Mouse (Mus musculus): ENCODE measurements around the gene Gm49393. TPM values are rescaled to one million over a fixed set of nuclear protein-coding genes. Genes with fewer than 3 reads are reported as not detected.

The Gm49393 gene
- total and polyA plus RNA-seq, 2 experiments from 2014 or later: not detected

- Histone ChIP-seq H3K4me1 (ENCODE audit: insufficient read depth, low read length) (no peaks in the 10 kb centered on the region), H3K9me3 (ENCODE audit: low read length) (no peaks in the 10 kb centered on the region), H3K36me3 (ENCODE audit: insufficient read depth, low read length) (no peaks in the 10 kb centered on the region), H3K27ac (no peak overlapping the region), H3K9ac (replicated peaks; ENCODE audit: low read length) (no peak overlapping the region), H3K4me3 (ENCODE audit: low read length) (no peak overlapping the region), H3K27me3 (ENCODE audit: insufficient read depth, low read length) (no peaks in the 10 kb centered on the region), H3K4me2 (ENCODE audit: low read depth, low read length) (no peak overlapping the region)
- no peak for TF ChIP-seq CTCF (IDR thresholded peaks at IDR 0.05; ENCODE audit: low read depth)
- no peak for ATAC-seq
- 89% methylated on average over 6 of the region's 6 CpGs for WGBS
- DNase-seq (ENCODE audit: low spot score): no peak
Measured at GRCm38 (mm10) chr13:60812768-60813167, 122.6 kb downstream of the Gm49393 start.

GRCm38 (mm10) chr13:60809690-60810089 is 125.7 kb downstream of the Gm49393 start:
- Histone ChIP-seq H3K4me3 (ENCODE audit: low read length) (no peak overlapping the region), H3K27me3 (ENCODE audit: insufficient read depth, low read length) (no peaks in the 10 kb centered on the region), H3K27ac (no peak overlapping the region), H3K4me1 (ENCODE audit: insufficient read depth, low read length) (no peaks in the 10 kb centered on the region), H3K9ac (replicated peaks; ENCODE audit: low read length) (no peak overlapping the region), H3K9me3 (ENCODE audit: low read length) (no peaks in the 10 kb centered on the region), H3K36me3 (ENCODE audit: insufficient read depth, low read length) (no peaks in the 10 kb centered on the region), H3K4me2 (ENCODE audit: low read depth, low read length) (no peak overlapping the region)
- ATAC-seq: no peak
- 83% methylated on average over 2 of the region's 2 CpGs for WGBS
- TF ChIP-seq CTCF (IDR thresholded peaks at IDR 0.05; ENCODE audit: low read depth): no peak
- no peak for DNase-seq (ENCODE audit: low spot score)

Other genes starting within 250 kb of the Gm49393 start
- not detected in 2 replicates for gene BC051665, start 149.2 kb downstream of the Gm49393 start, total RNA-seq (2014; rRNA removed)
- not detected in 2 replicates for gene BC051665, start 149.2 kb downstream of the Gm49393 start, polyA plus RNA-seq (2015; fragmentation: Nextera tagmentation; extraction: Ambion mirVana)
- gene Ctsll3, start 132.7 kb downstream of the Gm49393 start, total RNA-seq (2014; rRNA removed): not detected in 2 replicates
- gene Ctsll3, start 132.7 kb downstream of the Gm49393 start, polyA plus RNA-seq (2015; fragmentation: Nextera tagmentation; extraction: Ambion mirVana): not detected in 2 replicates
- gene 4930486L24Rik, start 71.1 kb downstream of the Gm49393 start, total RNA-seq (2014; rRNA removed): 0.68 TPM in 1 of 2 replicates, not detected in the other
- gene 4930486L24Rik, start 71.1 kb downstream of the Gm49393 start, polyA plus RNA-seq (2015; fragmentation: Nextera tagmentation; extraction: Ambion mirVana): 0.14 TPM in 1 of 2 replicates, not detected in the other
- not detected in 2 replicates for gene Gm49392, start 38.7 kb downstream of the Gm49393 start, total RNA-seq (2014; rRNA removed)
- gene Gm49392, start 38.7 kb downstream of the Gm49393 start, polyA plus RNA-seq (2015; fragmentation: Nextera tagmentation; extraction: Ambion mirVana): 0.33 TPM in 1 of 2 replicates, not detected in the other
- 0.84 and 4.3 TPM in 2 replicates for gene Ctla2b, start 38.1 kb downstream of the Gm49393 start, total RNA-seq (2014; rRNA removed)
- gene Ctla2b, start 38.1 kb downstream of the Gm49393 start, polyA plus RNA-seq (2015; fragmentation: Nextera tagmentation; extraction: Ambion mirVana): 0.86 and 1.3 TPM in 2 replicates
- not detected in 2 replicates for gene Tpbpb, start 30.7 kb downstream of the Gm49393 start, total RNA-seq (2014; rRNA removed)
- gene Tpbpb, start 30.7 kb downstream of the Gm49393 start, polyA plus RNA-seq (2015; fragmentation: Nextera tagmentation; extraction: Ambion mirVana): not detected in 2 replicates
- 4.1 TPM in 1 of 2 replicates, not detected in the other for gene Gm49391, start 981 bp upstream of the Gm49393 start, total RNA-seq (2014; rRNA removed)
- gene Gm49391, start 981 bp upstream of the Gm49393 start, polyA plus RNA-seq (2015; fragmentation: Nextera tagmentation; extraction: Ambion mirVana): 0.88 TPM in 2 replicates
- gene Ctla2a, start 1.0 kb upstream of the Gm49393 start, total RNA-seq (2014; rRNA removed): 4.3 and 15.3 TPM in 2 replicates
- gene Ctla2a, start 1.0 kb upstream of the Gm49393 start, polyA plus RNA-seq (2015; fragmentation: Nextera tagmentation; extraction: Ambion mirVana): 38.0 and 40.2 TPM in 2 replicates
- not detected in 2 replicates for gene Tpbpa, start 6.4 kb upstream of the Gm49393 start, total RNA-seq (2014; rRNA removed)
- gene Tpbpa, start 6.4 kb upstream of the Gm49393 start, polyA plus RNA-seq (2015; fragmentation: Nextera tagmentation; extraction: Ambion mirVana): not detected in 2 replicates
- gene Ctsj, start 70.4 kb upstream of the Gm49393 start, total RNA-seq (2014; rRNA removed): not detected in 2 replicates
- not detected in 2 replicates for gene Ctsj, start 70.4 kb upstream of the Gm49393 start, polyA plus RNA-seq (2015; fragmentation: Nextera tagmentation; extraction: Ambion mirVana)
- gene Ctsq, start 105.0 kb upstream of the Gm49393 start, total RNA-seq (2014; rRNA removed): not detected in 2 replicates
- gene Ctsq, start 105.0 kb upstream of the Gm49393 start, polyA plus RNA-seq (2015; fragmentation: Nextera tagmentation; extraction: Ambion mirVana): not detected in 2 replicates
- not detected in 2 replicates for gene Ctsr, start 228.7 kb upstream of the Gm49393 start, total RNA-seq (2014; rRNA removed)
- gene Ctsr, start 228.7 kb upstream of the Gm49393 start, polyA plus RNA-seq (2015; fragmentation: Nextera tagmentation; extraction: Ambion mirVana): not detected in 2 replicates

All from hindbrain, postnatal 0 days (tissue).